12 mouse cellular contexts compared by ENCODE assay signal in genomic region chr5:139547421-139547931, GRCm38 (mm10). TPM values are rescaled to one million over a fixed set of nuclear protein-coding genes. Genes with fewer than 3 reads are reported as not detected.
DNase-seq lines count a peak whose midpoint lies in the region; ATAC-seq and TF ChIP-seq lines count a peak whose summit lies in the region.
"Had no signal": no experiment of that assay in that cellular context is flagged by ENCODE, and none has a peak within 500 bp of the region (broad histone marks: within the 10 kb centered on the region; RNA-seq: fewer than 3 reads in every experiment).

No protein-coding gene starts in this region.

- WGBS in heart, embryonic 15.5 days: under 1% methylated on average over 48 of the region's 49 CpGs
- WGBS in heart, adult 2 months: 2% methylated on average over 47 of the region's 49 CpGs
- under 1% methylated on average over 49 of the region's 49 CpGs for WGBS in forebrain, embryonic 14.5 days
- 1% methylated on average over 49 of the region's 49 CpGs for WGBS in midbrain, embryonic 14.5 days

- H3K4me3 ChIP-seq in heart, embryonic 15.5 days: peak overlapping the region; percentile 19; the same call in 1 of the 2 replicates
- no peak overlapping the region for H3K4me3 ChIP-seq in heart, adult 2 months
- H3K4me3 ChIP-seq in forebrain, embryonic 14.5 days (ENCODE audit: low read depth, low read length): peak overlapping the region; percentile 16
- H3K4me3 ChIP-seq in midbrain, embryonic 14.5 days (replicated peaks; ENCODE audit: low read depth, low read length): peak overlapping the region; percentile 51

- ATAC-seq in heart, embryonic 15.5 days (replicated peaks; ENCODE audit: insufficient number of reproducible peaks, insufficient read depth, low FRiP score, low read depth): no peak
- ATAC-seq in forebrain, embryonic 14.5 days: no peak
- no peak for ATAC-seq in midbrain, embryonic 14.5 days (ENCODE audit: low FRiP score, low TSS enrichment)
- ATAC-seq: inflammation-experienced regulatory T-cells, adult 6 months; liver, postnatal 0 days had no signal

- H3K36me3 ChIP-seq in heart, embryonic 15.5 days: no peaks in the 10 kb centered on the region
- H3K36me3 ChIP-seq in heart, adult 2 months (ENCODE audit: control insufficient read depth, insufficient read depth, low read length): no peaks in the 10 kb centered on the region
- H3K36me3 ChIP-seq in forebrain, embryonic 14.5 days (ENCODE audit: control insufficient read depth, insufficient read depth, low read length): no peaks in the 10 kb centered on the region
- H3K36me3 ChIP-seq in midbrain, embryonic 14.5 days (ENCODE audit: control insufficient read depth, insufficient read depth, low read length): peaks cover 9% of the 10 kb centered on the region

- TF ChIP-seq CTCF in heart, adult 2 months (IDR thresholded peaks at IDR 0.05): no peak

- peaks cover 98% of the 10 kb centered on the region for H3K27me3 ChIP-seq in heart, embryonic 15.5 days
- H3K27me3 ChIP-seq in heart, adult 2 months (ENCODE audit: control insufficient read depth, insufficient read depth, low read length): peaks cover 51% of the 10 kb centered on the region
- H3K27me3 ChIP-seq in forebrain, embryonic 14.5 days (replicated peaks; ENCODE audit: control insufficient read depth, insufficient read depth, low read length): peaks cover 80% of the 10 kb centered on the region
- H3K27me3 ChIP-seq in midbrain, embryonic 14.5 days (ENCODE audit: control insufficient read depth, insufficient read depth, low read length): peaks cover 60% of the 10 kb centered on the region

- no peak for DNase-seq in heart, adult 2 months
- DNase-seq in cerebellum, adult 9-11 months: peak; percentile 59
- DNase-seq in forebrain, embryonic 14.5 days (ENCODE audit: low spot score): no peak
- peak; percentile 61 for DNase-seq in midbrain, embryonic 14.5 days
- no peak for DNase-seq in urinary bladder, postnatal 10 days (ENCODE audit: low spot score)
- no peak for DNase-seq in left cerebral cortex, postnatal 10 days (ENCODE audit: extremely low spot score in 1 of 2, low spot score in 2 of 2)
- DNase-seq in ovary, postnatal 10 days (ENCODE audit: low spot score): no peak
- DNase-seq: adrenal gland, postnatal 25 days; liver, postnatal 0 days had no signal

- intact Hi-C loops in heart, adult 2 months (cut with DNase I): no loop called here
- intact Hi-C loops in left cerebral cortex, postnatal 10 days (cut with DNase I): no loop called here

- H3K9me3 ChIP-seq in heart, embryonic 15.5 days (replicated peaks): no peaks in the 10 kb centered on the region
- no peaks in the 10 kb centered on the region for H3K9me3 ChIP-seq in forebrain, embryonic 14.5 days (replicated peaks; ENCODE audit: control insufficient read depth, low read length)
- H3K9me3 ChIP-seq in midbrain, embryonic 14.5 days (ENCODE audit: control insufficient read depth, low read length): no peaks in the 10 kb centered on the region

- no peak overlapping the region for H3K9ac ChIP-seq in heart, embryonic 15.5 days
- no peak overlapping the region for H3K9ac ChIP-seq in heart, adult 2 months (ENCODE audit: low read depth, low read length)
- H3K9ac ChIP-seq in forebrain, embryonic 14.5 days (ENCODE audit: low read length): peak overlapping the region; percentile 43
- peak overlapping the region; percentile 78 for H3K9ac ChIP-seq in midbrain, embryonic 14.5 days (replicated peaks; ENCODE audit: low read length)
- H3K9ac ChIP-seq: liver, postnatal 0 days had no signal

- no peak for TF ChIP-seq POLR2A in heart, adult 2 months (IDR thresholded peaks at IDR 0.05; ENCODE audit: insufficient read depth, low read depth, low read length)

- no peaks in the 10 kb centered on the region for H3K79me2 ChIP-seq in heart, adult 2 months (replicated peaks; ENCODE audit: control insufficient read depth, insufficient read depth, low read length)

- no peak overlapping the region for H3K27ac ChIP-seq in heart, embryonic 15.5 days
- no peak overlapping the region for H3K27ac ChIP-seq in heart, adult 2 months
- peak overlapping the region; percentile 27; the same call in 1 of the 2 replicates for H3K27ac ChIP-seq in forebrain, embryonic 14.5 days (ENCODE audit: low read depth, low read length)
- peak overlapping the region; percentile 94 for H3K27ac ChIP-seq in midbrain, embryonic 14.5 days (replicated peaks; ENCODE audit: low read depth, low read length)

- peaks cover 19% of the 10 kb centered on the region for H3K4me1 ChIP-seq in heart, embryonic 15.5 days (replicated peaks)
- H3K4me1 ChIP-seq in heart, adult 2 months (ENCODE audit: control insufficient read depth, insufficient read depth, low read length): no peaks in the 10 kb centered on the region
- no peaks in the 10 kb centered on the region; the same call in 1 of the 2 replicates for H3K4me1 ChIP-seq in forebrain, embryonic 14.5 days (ENCODE audit: control insufficient read depth, insufficient read depth, low read length)
- H3K4me1 ChIP-seq in midbrain, embryonic 14.5 days (ENCODE audit: control insufficient read depth, insufficient read depth, low read length): 0 out of 2 replicates have a peak, but pooled peaks cover 5% of the 10 kb centered on the region

- no peak overlapping the region for H3K4me2 ChIP-seq in heart, embryonic 15.5 days
- H3K4me2 ChIP-seq in forebrain, embryonic 14.5 days (ENCODE audit: low read length): peak overlapping the region; percentile 25
- peak overlapping the region; percentile 60 for H3K4me2 ChIP-seq in midbrain, embryonic 14.5 days (ENCODE audit: low read length)

- no peak for TF ChIP-seq EP300 in heart, adult 2 months (IDR thresholded peaks at IDR 0.05; ENCODE audit: insufficient read depth, low read depth, low read length)

RNA-seq across cellular contexts. Expression of gene Uncx, which starts 4.2 kb away (rescaled TPM):
- polyA plus RNA-seq in heart, embryonic 15.5 days (2015; fragmentation: Nextera tagmentation; extraction: Ambion mirVana): not detected in 2 replicates
- total RNA-seq in heart, adult 2 months (2021): not detected
- polyA plus RNA-seq in heart, adult 2 months (2012; rRNA removed): not detected in 2 replicates
- polyA plus RNA-seq in forebrain, embryonic 14.5 days (2014; fragmentation: Nextera tagmentation; extraction: Ambion mirVana): 2.3 and 3.5 TPM in 2 replicates
- polyA plus RNA-seq in midbrain, embryonic 14.5 days (2014; fragmentation: Nextera tagmentation; extraction: Ambion mirVana): 39.6 and 44.0 TPM in 2 replicates
- under 1 TPM in 1 of 2 experiments, not detected in 1; 0.21 TPM for total RNA-seq in left cerebral cortex, postnatal 10 days (2021)
- total RNA-seq: adrenal gland, postnatal 25 days; neutrophil, adult 5-6 weeks had no signal
- polyA plus RNA-seq: inflammation-experienced regulatory T-cells, adult 6 months; liver, postnatal 0 days had no signal

Comparison
In these comparisons a context has a peak if more than half of its experiments do, and no peak if none do; other contexts are left out.
1. H3K27ac ChIP-seq: peak in forebrain, embryonic 14.5 days (single experiment) and midbrain, embryonic 14.5 days (single experiment); none in heart, embryonic 15.5 days (single experiment) and heart, adult 2 months (single experiment).
2. H3K9ac ChIP-seq: peak in forebrain, embryonic 14.5 days (single experiment) and midbrain, embryonic 14.5 days (single experiment); none in heart, embryonic 15.5 days (single experiment) and heart, adult 2 months (single experiment).
3. DNase-seq: peak in cerebellum, adult 9-11 months (single experiment) and midbrain, embryonic 14.5 days (single experiment); none in heart, adult 2 months (0 of 2), forebrain, embryonic 14.5 days (single experiment), urinary bladder, postnatal 10 days (single experiment), left cerebral cortex, postnatal 10 days (0 of 2) and ovary, postnatal 10 days (single experiment).